Mouse (Mus musculus): ENCODE results near the gene Pxn.
"Not testable (repeated sequence)": the region's sequence is repeated elsewhere in the genome, so short reads cannot be mapped to it uniquely, and the experiment has no call there.

Gene Pxn

GRCm38 (mm10) chr5:115507981-115508858, 1.7 kb downstream of the Pxn start:
- in situ Hi-C loops (cut with MboI, MseI) = loop anchor here in 1 of 2 experiments (10.0 kb wide), 1 partner anchor 117 kb away; no protein-coding TSS in a partner anchor

GRCm38 (mm10) chr5:115508859-115509147, 2.3 kb downstream of the Pxn start:
- in situ Hi-C loops (cut with MboI, MseI) = loop anchor here in 1 of 2 experiments (10.0 kb wide), 1 partner anchor 116 kb away; no protein-coding TSS in a partner anchor

GRCm38 (mm10) chr5:115509321-115509761, 2.9 kb downstream of the Pxn start:
- in situ Hi-C loops (cut with MboI, MseI) = loop anchor here in 1 of 2 experiments (10.0 kb wide), 1 partner anchor 115 kb away; no protein-coding TSS in a partner anchor

GRCm38 (mm10) chr5:115509790-115510689, 3.6 kb downstream of the Pxn start:
- in situ Hi-C loops (cut with MboI, MseI) = loop anchor here in 1 of 2 experiments (10.0 kb wide), 1 partner anchor 115 kb away; no protein-coding TSS in a partner anchor

GRCm38 (mm10) chr5:115512375-115512774, 5.9 kb downstream of the Pxn start:
- in situ Hi-C loops (cut with MboI, MseI) = no loop called here

GRCm38 (mm10) chr5:115513246-115513645, 6.8 kb downstream of the Pxn start:
- in situ Hi-C loops (cut with MboI, MseI) = no loop called here

GRCm38 (mm10) chr5:115513721-115514120, 7.2 kb downstream of the Pxn start:
- in situ Hi-C loops (cut with MboI, MseI) = no loop called here

- in situ Hi-C loops (cut with MboI, MseI) = no loop called here
Observed at GRCm38 (mm10) chr5:115514346-115514745, 7.9 kb downstream of the Pxn start.

- in situ Hi-C loops (cut with MboI, MseI) = no loop called here
Observed at GRCm38 (mm10) chr5:115514896-115515587, 8.6 kb downstream of the Pxn start.

- in situ Hi-C loops (cut with MboI, MseI) = no loop called here
Observed at GRCm38 (mm10) chr5:115516081-115516907, 9.8 kb downstream of the Pxn start.

GRCm38 (mm10) chr5:115516908-115517307, 10.4 kb downstream of the Pxn start:
- in situ Hi-C loops (cut with MboI, MseI) = no loop called here

GRCm38 (mm10) chr5:115517501-115517900, 11.0 kb downstream of the Pxn start:
- in situ Hi-C loops (cut with MboI, MseI) = no loop called here

- in situ Hi-C loops (cut with MboI, MseI) = not testable (repeated sequence)
Observed at GRCm38 (mm10) chr5:115518214-115518613, 11.7 kb downstream of the Pxn start.

- in situ Hi-C loops (cut with MboI, MseI) = no loop called here
Observed at GRCm38 (mm10) chr5:115520325-115520869, 13.9 kb downstream of the Pxn start.

GRCm38 (mm10) chr5:115521553-115522461, 15.3 kb downstream of the Pxn start:
- in situ Hi-C loops (cut with MboI, MseI) = no loop called here

- in situ Hi-C loops (cut with MboI, MseI) = no loop called here
Observed at GRCm38 (mm10) chr5:115522531-115522930, 16.1 kb downstream of the Pxn start.

GRCm38 (mm10) chr5:115522981-115523499, 16.6 kb downstream of the Pxn start:
- in situ Hi-C loops (cut with MboI, MseI) = no loop called here

- in situ Hi-C loops (cut with MboI, MseI) = no loop called here
Observed at GRCm38 (mm10) chr5:115523971-115524370, 17.5 kb downstream of the Pxn start.

- in situ Hi-C loops (cut with MboI, MseI) = no loop called here
Observed at GRCm38 (mm10) chr5:115524471-115524870, 18.0 kb downstream of the Pxn start.

Data from T-helper 17 cell (primary cell).